In genomic region chr4:145463553-145464253, GRCm38 (mm10) we compare ENCODE assay signal across 9 mouse cellular contexts. TPM values are rescaled to one million over a fixed set of nuclear protein-coding genes. Genes with fewer than 3 reads are reported as not detected.
DNase-seq lines count a peak whose midpoint lies in the region; ATAC-seq and TF ChIP-seq lines count a peak whose summit lies in the region.
"Not testable (repeated sequence)": the region's sequence is repeated elsewhere in the genome, so short reads cannot be mapped to it uniquely, and the experiment has no call there.
"Had no signal": no experiment of that assay in that cellular context is flagged by ENCODE, and none has a peak within 500 bp of the region (broad histone marks: within the 10 kb centered on the region; RNA-seq: fewer than 3 reads in every experiment).

No protein-coding gene starts in this region.

- TF ChIP-seq POLR2A in thymus, adult 2 months (IDR thresholded peaks at IDR 0.05; ENCODE audit: control insufficient read depth, extremely low read depth, insufficient read depth, low read length, poor library complexity): not testable (repeated sequence)

- H3K9me3 ChIP-seq in ES-E14 (ENCODE audit: control insufficient read depth, insufficient read depth, low read depth, low read length); hindbrain, embryonic 15.5 days; lung, embryonic 16.5 days (ENCODE audit: control insufficient read depth, low read length); neural tube, embryonic 13.5 days: not testable (repeated sequence)

- WGBS in hindbrain, embryonic 15.5 days: 13% methylated on average over 68 of the region's 68 CpGs
- 17% methylated on average over 57 of the region's 68 CpGs for WGBS in lung, embryonic 16.5 days
- WGBS in neural tube, embryonic 13.5 days: 16% methylated on average over 68 of the region's 68 CpGs
- 30% methylated on average over 68 of the region's 68 CpGs for WGBS in thymus, adult 2 months

- H3K4me3 ChIP-seq in ES-E14 (ENCODE audit: insufficient read depth in 1 of 2, low read depth in 1 of 2, low read length in 2 of 2, poor library complexity in 1 of 2, severe bottlenecking in 1 of 2): peak overlapping the region; percentile 66 to 78; a peak in 3 of 4 replicates
- H3K4me3 ChIP-seq in hindbrain, embryonic 15.5 days: peak overlapping the region; percentile 42
- peak overlapping the region; percentile 32 for H3K4me3 ChIP-seq in lung, embryonic 16.5 days (ENCODE audit: low read length)
- peak overlapping the region; percentile 40 for H3K4me3 ChIP-seq in neural tube, embryonic 13.5 days
- H3K4me3 ChIP-seq in thymus, adult 2 months (ENCODE audit: control insufficient read depth, insufficient read depth, low read length): peak overlapping the region; percentile 59

- in situ Hi-C loops in ES-E14 (cut with MboI; ENCODE audit: low sequenced_read_pairs in 2 of 2, unreplicated experiment in 2 of 2): not testable (repeated sequence)

- H3K4me2 ChIP-seq in hindbrain, embryonic 15.5 days: peak overlapping the region; percentile 57
- peak overlapping the region; percentile 46 for H3K4me2 ChIP-seq in lung, embryonic 16.5 days (ENCODE audit: low read depth, low read length)
- peak overlapping the region; percentile 55 for H3K4me2 ChIP-seq in neural tube, embryonic 13.5 days

- H3K36me3 ChIP-seq in ES-E14 (ENCODE audit: control insufficient read depth, insufficient read depth, low read length, poor library complexity, severe bottlenecking); hindbrain, embryonic 15.5 days; lung, embryonic 16.5 days (ENCODE audit: control insufficient read depth, insufficient read depth, low read length); neural tube, embryonic 13.5 days; thymus, adult 2 months (ENCODE audit: control insufficient read depth, insufficient read depth, low read length): not testable (repeated sequence)

- H3K27ac ChIP-seq in ES-E14 (ENCODE audit: insufficient read depth, low read depth, low read length, poor library complexity, severe bottlenecking): peak overlapping the region; percentile 90
- H3K27ac ChIP-seq in hindbrain, embryonic 15.5 days (replicated peaks); lung, embryonic 16.5 days (ENCODE audit: low read length); neural tube, embryonic 13.5 days (replicated peaks); thymus, adult 2 months (ENCODE audit: control insufficient read depth, insufficient read depth, low read length): not testable (repeated sequence)

- H3K27me3 ChIP-seq in hindbrain, embryonic 15.5 days; lung, embryonic 16.5 days (ENCODE audit: control insufficient read depth, insufficient read depth, low read depth, low read length); neural tube, embryonic 13.5 days; thymus, adult 2 months (ENCODE audit: control insufficient read depth, insufficient read depth, low read length): not testable (repeated sequence)

- TF ChIP-seq CTCF in thymus, adult 2 months (IDR thresholded peaks at IDR 0.05; ENCODE audit: borderline replicate concordance, control insufficient read depth, extremely low read depth, insufficient read depth, low read length, poor library complexity): not testable (repeated sequence)

- H3K4me1 ChIP-seq in ES-E14 (ENCODE audit: control insufficient read depth in 2 of 2, insufficient read depth in 2 of 2, low read length in 2 of 2, poor library complexity in 1 of 2); hindbrain, embryonic 15.5 days (replicated peaks); lung, embryonic 16.5 days (replicated peaks; ENCODE audit: control insufficient read depth, insufficient read depth, low read length); neural tube, embryonic 13.5 days (replicated peaks); thymus, adult 2 months (replicated peaks; ENCODE audit: control insufficient read depth, insufficient read depth, low read length): not testable (repeated sequence)

- ATAC-seq in granulocyte monocyte progenitor cell, adult 5-6 weeks (replicated peaks; ENCODE audit: poor library complexity, severe bottlenecking): peak; percentile 74
- ATAC-seq in hindbrain, embryonic 15.5 days (ENCODE audit: low FRiP score, low read depth): 0 out of 2 replicates have a peak, but pooled peaks have one; percentile 65
- not testable (repeated sequence) for ATAC-seq in lung, embryonic 16.5 days (ENCODE audit: low read depth)
- ATAC-seq in neural tube, embryonic 13.5 days (ENCODE audit: low read depth): peak; percentile 53; the same call in 1 of the 2 replicates

- peak overlapping the region; percentile 80 for H3K9ac ChIP-seq in ES-E14 (ENCODE audit: insufficient read depth, low read depth, low read length, poor library complexity, severe bottlenecking)
- not testable (repeated sequence) for H3K9ac ChIP-seq in hindbrain, embryonic 15.5 days; lung, embryonic 16.5 days (ENCODE audit: low read length)
- peak overlapping the region; percentile 52; the same call in 1 of the 2 replicates for H3K9ac ChIP-seq in neural tube, embryonic 13.5 days

- intact Hi-C loops in left cerebral cortex, postnatal 4 days (cut with DNase I): not testable (repeated sequence)

- peak; percentile 62 for DNase-seq in ES-E14 (ENCODE audit: low read depth, low spot score)
- DNase-seq in embryo, embryonic 9.5 days (ENCODE audit: extremely low spot score): peak; percentile 64
- peak; percentile 3 for DNase-seq in left cerebral cortex, postnatal 4 days
- peak; percentile 31 for DNase-seq in thymus, adult 2 months

TF ChIP-seq in ES-E14, 5 proteins besides CTCF, POLR2A, EP300 and RAD21:
- TF ChIP-seq CHD2 (IDR thresholded peaks at IDR 0.05; ENCODE audit: low read depth, low read length): peak; percentile 86

RNA-seq across cellular contexts. Expression of gene Zfp990, which starts 46.9 kb away (rescaled TPM):
- 105 and 149 TPM in 2 replicates for total RNA-seq in ES-E14 (2012; rRNA removed)
- not detected in 2 replicates for total RNA-seq in granulocyte monocyte progenitor cell, adult 5-6 weeks (2014; fragmentation: Nextera tagmentation)
- 0.05 and 0.22 TPM in 2 replicates for total RNA-seq in granulocyte monocyte progenitor cell, adult 5-6 weeks (2017)
- polyA plus RNA-seq in hindbrain, embryonic 15.5 days (2015; fragmentation: Nextera tagmentation; extraction: Ambion mirVana): 0.05 TPM in 1 of 2 replicates, not detected in the other
- total RNA-seq in left cerebral cortex, postnatal 4 days (2021): 1 to 10 TPM; 1.4 to 1.8 TPM
- polyA plus RNA-seq in lung, embryonic 16.5 days (2015; fragmentation: Nextera tagmentation; extraction: Ambion mirVana): not detected in 2 replicates
- not detected in 2 replicates for polyA plus RNA-seq in neural tube, embryonic 13.5 days (2015; fragmentation: Nextera tagmentation; extraction: Ambion mirVana)
- polyA plus RNA-seq in thymus, adult 2 months (2012; rRNA removed): 0.31 and 0.62 TPM in 2 replicates
- total RNA-seq: gastrocnemius, adult 8-10 months had no signal

Comparison
In these comparisons a context has a peak if more than half of its experiments do, and no peak if none do; other contexts are left out.
1. DNase-seq: peak in every context shown above with its lines; median percentile 64 in embryo, embryonic 9.5 days; 62 in ES-E14; 31 in thymus, adult 2 months; 3 in left cerebral cortex, postnatal 4 days.